Mouse (Mus musculus) spleen, adult 2 months (tissue): ENCODE data around the gene Gm609.
"Not testable (repeated sequence)": the region's sequence is repeated elsewhere in the genome, so short reads cannot be mapped to it uniquely, and the experiment has no call there.

ENCODE experiments used
- CTCF ChIP-seq: fragments of 200-500 bp; IDR thresholded peaks from 2 replicates; pipeline ENCODE4 v1.5.1; 2011; ENCODE audit warnings: mild to moderate bottlenecking, inconsistent platforms; ENCODE audit not compliant: insufficient read depth, insufficient read length, insufficient replicate concordance; ENCODE audit errors: extremely low read depth
- POLR2A ChIP-seq: fragments of 200-500 bp; IDR thresholded peaks from 2 replicates; pipeline ENCODE4 v1.6.1; 2011; ENCODE audit warnings: low read depth, low read length, inconsistent platforms

DNA sequence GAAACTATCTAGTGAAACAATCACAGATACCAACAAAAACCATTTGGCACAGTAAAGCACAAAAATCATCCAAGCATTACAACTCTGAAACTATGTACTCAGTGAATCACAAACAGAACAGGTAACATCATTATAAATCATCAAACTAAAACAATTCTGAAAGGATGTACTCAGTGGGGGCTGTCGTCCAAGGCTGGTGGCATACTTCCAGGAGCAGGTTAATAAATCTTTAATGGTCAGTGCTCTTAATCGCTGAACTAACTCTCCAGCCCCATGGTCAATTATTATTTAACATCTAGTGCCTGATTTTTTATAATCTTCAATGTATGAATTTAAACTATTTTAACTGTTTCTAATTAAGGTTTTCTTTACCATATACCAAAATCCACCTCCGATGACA is 20.9 kb downstream of the Gm609 start:
- not testable (repeated sequence) for TF ChIP-seq POLR2A, CTCF
